Mouse (Mus musculus) ES-E14 (cell line): Measurements from ENCODE around the gene Tmpo. TPM values are rescaled to one million over a fixed set of nuclear protein-coding genes. Genes with fewer than 3 reads are reported as not detected.
"Not testable (repeated sequence)": the region's sequence is repeated elsewhere in the genome, so short reads cannot be mapped to it uniquely, and the experiment has no call there.

Experiments
- DNase-seq: peaks from one replicate; pipeline ENCODE4 v3.0.0-alpha.2; 2013; ENCODE audit warnings: low read depth, low spot score
- H3K27ac ChIP-seq: 2 replicates; pipeline ENCODE4 v1.5.1; 2012; ENCODE audit warnings: low read depth, mild to moderate bottlenecking, low read length, moderate library complexity, mixed read lengths; ENCODE audit not compliant: poor library complexity, insufficient read depth, severe bottlenecking
- H3K36me3 ChIP-seq: 2 replicates; pipeline ENCODE4 v1.6.1; 2012; ENCODE audit warnings: mild to moderate bottlenecking, low read length, moderate library complexity, mixed read lengths; ENCODE audit not compliant: control insufficient read depth, poor library complexity, insufficient read depth, severe bottlenecking
- H3K4me1 ChIP-seq, 2 experiments: fragments of 150-350 bp in 1 of 2; sonication (generic) in 1 of 2; 2 replicates each; pipeline ENCODE4 v1.6.1; 2012; ENCODE audit warnings: low read length in 2 of 2, mild to moderate bottlenecking in 1 of 2, mixed read lengths in 1 of 2; ENCODE audit not compliant: control insufficient read depth in 2 of 2, insufficient read depth in 2 of 2, poor library complexity in 1 of 2
- H3K4me3 ChIP-seq, 2 experiments: fragments of 150-350 bp in 1 of 2; sonication (generic) in 1 of 2; 2 replicates each; pipeline ENCODE4 v1.5.1; 2012; ENCODE audit warnings: low read length in 2 of 2, low read depth in 1 of 2, mild to moderate bottlenecking in 1 of 2, mixed read lengths in 1 of 2; ENCODE audit not compliant: insufficient read depth in 1 of 2, poor library complexity in 1 of 2, severe bottlenecking in 1 of 2
- H3K9ac ChIP-seq: 2 replicates; pipeline ENCODE4 v1.6.1; 2012; ENCODE audit warnings: low read depth, mild to moderate bottlenecking, low read length, mixed read lengths; ENCODE audit not compliant: poor library complexity, insufficient read depth, severe bottlenecking
- H3K9me3 ChIP-seq: fragments of 150-350 bp; sonication (generic); 2 replicates; pipeline ENCODE4 v1.6.1; 2012; ENCODE audit warnings: low read depth, mild to moderate bottlenecking, low read length; ENCODE audit not compliant: control insufficient read depth, insufficient read depth
- CHD2 ChIP-seq: IDR thresholded peaks from 2 replicates; pipeline ENCODE4 v1.6.1; 2014; ENCODE audit warnings: mild to moderate bottlenecking, low read depth, low read length, inconsistent platforms
- HCFC1 ChIP-seq: IDR thresholded peaks from 2 replicates; pipeline ENCODE4 v1.6.1; 2012; ENCODE audit warnings: low read length, inconsistent platforms, borderline replicate concordance; ENCODE audit not compliant: insufficient read depth
- MAFK ChIP-seq: IDR thresholded peaks from 2 replicates; pipeline ENCODE4 v1.6.1; 2014; ENCODE audit warnings: mild to moderate bottlenecking, low read depth, low read length, inconsistent platforms; ENCODE audit not compliant: insufficient read depth
- ZC3H11A ChIP-seq: IDR thresholded peaks from 2 replicates; pipeline ENCODE4 v1.6.1; 2012; ENCODE audit warnings: low read depth, mild to moderate bottlenecking, inconsistent platforms, low read length, borderline replicate concordance
- ZNF384 ChIP-seq: IDR thresholded peaks from 2 replicates; pipeline ENCODE4 v1.6.1; 2012; ENCODE audit warnings: low read depth, low read length, inconsistent platforms
- in situ Hi-C, 2 experiments: fragments of 600-800 bp; cut with MboI; formaldehyde crosslinking; loops; one replicate each; pipeline ENCODE4 v1.15.1; 2025; ENCODE audit warnings: low sequenced_read_pairs in 2 of 2, inconsistent platforms in 1 of 2; ENCODE audit not compliant: unreplicated experiment in 2 of 2
- total RNA-seq: library from RNA; depleted of rRNA; stranded (reverse); fragments of 300-350 nt; gene quantifications from 2 replicates; pipeline ENCODE4 v1.2.3, GENCODE M21; 2012

Tmpo gene
- total RNA-seq, 1 experiment, result 189 TPM

GRCm38 (mm10) chr10:91188684-91189287 is 7.7 kb upstream of the Tmpo start:
- H3K9me3 ChIP-seq, result no peaks in the 10 kb centered on the region
- TF ChIP-seq ZNF384, result no peak
- TF ChIP-seq CHD2, result no peak
- TF ChIP-seq MAFK, result no peak
- TF ChIP-seq ZC3H11A, result no peak
- TF ChIP-seq HCFC1, result no peak
- H3K9ac ChIP-seq, result no peak overlapping the region; the same call in 1 of the 2 replicates
- peaks cover 0 to 6% of the 10 kb centered on the region in 2 experiments; a peak in 2 of 4 replicates for H3K4me1 ChIP-seq
- no peak overlapping the region for H3K4me3 ChIP-seq
- no peak overlapping the region for H3K27ac ChIP-seq
- in situ Hi-C loops, result no loop called here
- DNase-seq, result no peak
- no peaks in the 10 kb centered on the region for H3K36me3 ChIP-seq

GRCm38 (mm10) chr10:91187872-91188271 is 6.8 kb upstream of the Tmpo start:
- Histone ChIP-seq H3K9ac (peak overlapping the region; percentile 53; the same call in 1 of the 2 replicates), H3K4me1 (peaks cover 0 to 10% of the 10 kb centered on the region in 2 experiments; a peak in 2 of 4 replicates), H3K36me3 (no peaks in the 10 kb centered on the region), H3K4me3 (peak overlapping the region; percentile 19 to 24; a peak in 3 of 4 replicates), H3K9me3 (no peaks in the 10 kb centered on the region), H3K27ac (peak overlapping the region; percentile 60; the same call in 1 of the 2 replicates)
- TF ChIP-seq MAFK (no peak), HCFC1 (no peak), ZNF384 (no peak)
- peak; percentile 94 for DNase-seq
- in situ Hi-C loops, result no loop called here

- TF ChIP-seq CHD2 (no peak), MAFK (no peak), ZNF384 (no peak), HCFC1 (no peak), ZC3H11A (no peak)
- in situ Hi-C loops, result no loop called here
- H3K4me1 ChIP-seq, result peaks cover 0 to 10% of the 10 kb centered on the region in 2 experiments; a peak in 2 of 4 replicates
- 0 out of 2 replicates have a peak overlapping the region, but pooled peaks have one; percentile 10 for H3K9ac ChIP-seq
- DNase-seq, result no peak
- H3K4me3 ChIP-seq, result peak overlapping the region in 1 of 2 experiments; percentile 24; a peak in 3 of 4 replicates
- H3K27ac ChIP-seq, result peak overlapping the region; percentile 60; the same call in 1 of the 2 replicates
- H3K36me3 ChIP-seq, result no peaks in the 10 kb centered on the region
- no peaks in the 10 kb centered on the region for H3K9me3 ChIP-seq
Measured at GRCm38 (mm10) chr10:91187349-91187748, 6.2 kb upstream of the Tmpo start.

- Histone ChIP-seq H3K9me3 (no peaks in the 10 kb centered on the region), H3K27ac (no peak overlapping the region)
- in situ Hi-C loops, result no loop called here
Measured at GRCm38 (mm10) chr10:91185721-91186120, 4.6 kb upstream of the Tmpo start.

GRCm38 (mm10) chr10:91184893-91185292 is 3.8 kb upstream of the Tmpo start:
- in situ Hi-C loops, H3K9ac ChIP-seq, H3K36me3 ChIP-seq, H3K27ac ChIP-seq, H3K4me3 ChIP-seq, H3K9me3 ChIP-seq, DNase-seq: not testable (repeated sequence)
- H3K4me1 ChIP-seq, result peaks cover 0 to 10% of the 10 kb centered on the region in 2 experiments; a peak in 2 of 4 replicates

More at GRCm38 (mm10) chr10:91185721-91186120, 4.6 kb upstream of the Tmpo start:
- Histone ChIP-seq H3K4me1 (peaks cover 0 to 10% of the 10 kb centered on the region in 2 experiments; a peak in 2 of 4 replicates), H3K4me3 (no peak overlapping the region), H3K9ac (no peak overlapping the region), H3K36me3 (no peaks in the 10 kb centered on the region)
- DNase-seq, result no peak
- no peak for TF ChIP-seq MAFK
- no peak for TF ChIP-seq ZC3H11A
- no peak for TF ChIP-seq CHD2
- TF ChIP-seq HCFC1, result no peak
- no peak for TF ChIP-seq ZNF384
